Comparison of ENCODE assay signal across 8 mouse cellular contexts in genomic region chr10:80139439-80139775, GRCm38 (mm10). TPM values are rescaled to one million over a fixed set of nuclear protein-coding genes. Genes with fewer than 3 reads are reported as not detected.
DNase-seq lines count a peak whose midpoint lies in the region; ATAC-seq and TF ChIP-seq lines count a peak whose summit lies in the region.

No protein-coding gene starts in this region.

- peak overlapping the region; percentile 67 for H3K9ac ChIP-seq in heart, embryonic 15.5 days
- H3K9ac ChIP-seq in ES-Bruce4 (ENCODE audit: low read depth, poor library complexity, severe bottlenecking), result peak overlapping the region; percentile 75; the same call in 1 of the 2 replicates
- H3K9ac ChIP-seq in forebrain, embryonic 15.5 days (replicated peaks), result peak overlapping the region; percentile 83
- H3K9ac ChIP-seq in liver, postnatal 0 days (replicated peaks), result peak overlapping the region; percentile 59

- H3K27ac ChIP-seq in heart, embryonic 15.5 days, result no peak overlapping the region
- 0 out of 2 replicates have a peak overlapping the region, but pooled peaks have one; percentile 4 for H3K27ac ChIP-seq in ES-Bruce4 (ENCODE audit: insufficient read depth, low read length)
- H3K27ac ChIP-seq in forebrain, embryonic 15.5 days (replicated peaks), result peak overlapping the region; percentile 89
- no peak overlapping the region for H3K27ac ChIP-seq in liver, postnatal 0 days (ENCODE audit: low read depth)

- TF ChIP-seq POLR2A in ES-Bruce4 (IDR thresholded peaks at IDR 0.05; ENCODE audit: insufficient read depth, low read length), result no peak

- H3K4me3 ChIP-seq in heart, embryonic 15.5 days, result peak overlapping the region; percentile 66
- no peak overlapping the region for H3K4me3 ChIP-seq in ES-Bruce4 (ENCODE audit: low read depth, low read length)
- H3K4me3 ChIP-seq in forebrain, embryonic 15.5 days, result peak overlapping the region; percentile 76
- peak overlapping the region; percentile 56 for H3K4me3 ChIP-seq in liver, postnatal 0 days (ENCODE audit: low read depth, low read length)

- peaks cover 12% of the 10 kb centered on the region for H3K36me3 ChIP-seq in heart, embryonic 15.5 days
- peaks cover 11% of the 10 kb centered on the region for H3K36me3 ChIP-seq in ES-Bruce4 (ENCODE audit: control insufficient read depth, insufficient read depth, low read length, poor library complexity, severe bottlenecking)
- H3K36me3 ChIP-seq in forebrain, embryonic 15.5 days, result peaks cover 18% of the 10 kb centered on the region
- H3K36me3 ChIP-seq in liver, postnatal 0 days (replicated peaks; ENCODE audit: insufficient read depth, low read length), result peaks cover 10% of the 10 kb centered on the region

- H3K4me1 ChIP-seq in heart, embryonic 15.5 days (replicated peaks), result peaks cover 68% of the 10 kb centered on the region
- no peaks in the 10 kb centered on the region for H3K4me1 ChIP-seq in ES-Bruce4 (ENCODE audit: control insufficient read depth, insufficient read depth, low read length)
- H3K4me1 ChIP-seq in forebrain, embryonic 15.5 days, result peaks cover 61% of the 10 kb centered on the region
- peaks cover 54% of the 10 kb centered on the region for H3K4me1 ChIP-seq in liver, postnatal 0 days (ENCODE audit: insufficient read depth)

- H3K4me2 ChIP-seq in heart, embryonic 15.5 days, result peak overlapping the region; percentile 99
- H3K4me2 ChIP-seq in forebrain, embryonic 15.5 days (replicated peaks), result peak overlapping the region; percentile 89
- H3K4me2 ChIP-seq in liver, postnatal 0 days (ENCODE audit: low read depth, low read length), result peak overlapping the region; percentile 96

- TF ChIP-seq CTCF in ES-Bruce4 (IDR thresholded peaks at IDR 0.05; ENCODE audit: low read depth, low read length), result no peak
- no peak for TF ChIP-seq CTCF in liver, postnatal 0 days (IDR thresholded peaks at IDR 0.05; ENCODE audit: low read depth)

- no peak for DNase-seq in heart, adult 18-20 months
- DNase-seq in liver, postnatal 0 days, result no peak
- no peak for DNase-seq in left cerebral cortex, adult 18-20 months (ENCODE audit: low spot score in 2 of 2)
- DNase-seq in left cerebral cortex, postnatal 4 days, result no peak

- no peaks in the 10 kb centered on the region for H3K9me3 ChIP-seq in heart, embryonic 15.5 days (replicated peaks)
- H3K9me3 ChIP-seq in ES-Bruce4 (replicated peaks; ENCODE audit: control insufficient read depth, insufficient read depth, low read length, poor library complexity, severe bottlenecking), result no peaks in the 10 kb centered on the region
- no peaks in the 10 kb centered on the region for H3K9me3 ChIP-seq in forebrain, embryonic 15.5 days
- H3K9me3 ChIP-seq in liver, postnatal 0 days (ENCODE audit: low read length), result no peaks in the 10 kb centered on the region

- no peak for ATAC-seq in heart, embryonic 15.5 days (replicated peaks; ENCODE audit: insufficient number of reproducible peaks, insufficient read depth, low FRiP score, low read depth)
- ATAC-seq in forebrain, embryonic 15.5 days (replicated peaks), result no peak
- ATAC-seq in liver, postnatal 0 days, result no peak
- ATAC-seq in CD4-positive, CD25-positive, alpha-beta regulatory T cell, adult 4 months, result no peak

- TF ChIP-seq EP300 in ES-Bruce4 (IDR thresholded peaks at IDR 0.05; ENCODE audit: insufficient read depth, low read depth, low read length), result no peak
- TF ChIP-seq EP300 in liver, postnatal 0 days (IDR thresholded peaks at IDR 0.05; ENCODE audit: low read depth), result no peak

- 0% methylated on average over 9 of the region's 10 CpGs for WGBS in heart, embryonic 15.5 days
- 4% methylated on average over 10 of the region's 10 CpGs for WGBS in forebrain, embryonic 15.5 days
- WGBS in liver, postnatal 0 days (ENCODE audit: insufficient replicate concordance), result 0% methylated on average over 10 of the region's 10 CpGs

- intact Hi-C loops in left cerebral cortex, postnatal 4 days (cut with DNase I), result no loop called here

- H3K27me3 ChIP-seq in heart, embryonic 15.5 days, result peaks cover 22% of the 10 kb centered on the region
- no peaks in the 10 kb centered on the region for H3K27me3 ChIP-seq in ES-Bruce4 (ENCODE audit: control insufficient read depth, insufficient read depth, low read length, poor library complexity, severe bottlenecking)
- H3K27me3 ChIP-seq in forebrain, embryonic 15.5 days, result no peaks in the 10 kb centered on the region
- H3K27me3 ChIP-seq in liver, postnatal 0 days (ENCODE audit: insufficient read depth, low read length), result peaks cover 37% of the 10 kb centered on the region

RNA-seq across cellular contexts. Expression of gene Atp5d, which starts 1.0 kb away (rescaled TPM):
- polyA plus RNA-seq in heart, embryonic 15.5 days (2015; fragmentation: Nextera tagmentation; extraction: Ambion mirVana), result 861 and 962 TPM in 2 replicates
- 1,000 to 10,000 TPM; 1,096 to 1,108 TPM for total RNA-seq in heart, adult 18-20 months (2021)
- 242 and 255 TPM in 2 replicates for polyA plus RNA-seq in ES-Bruce4 (2011; ENCODE audit: insufficient read depth, insufficient read length, low read depth, missing spikeins)
- polyA plus RNA-seq in forebrain, embryonic 15.5 days (2015; fragmentation: Nextera tagmentation; extraction: Ambion mirVana), result 437 and 444 TPM in 2 replicates
- 537 and 576 TPM in 2 replicates for polyA plus RNA-seq in liver, postnatal 0 days (2015; fragmentation: Nextera tagmentation; extraction: Ambion mirVana)
- polyA plus RNA-seq in CD4-positive, CD25-positive, alpha-beta regulatory T cell, adult 4 months (2017; shearing (Covaris generic)), result 100 to 1,000 TPM; 303 to 370 TPM
- total RNA-seq in left cerebral cortex, adult 18-20 months (2021), result 100 to 1,000 TPM; 367 to 371 TPM
- 100 to 1,000 TPM; 247 to 270 TPM for total RNA-seq in left cerebral cortex, postnatal 4 days (2021)

RNA-seq across cellular contexts. Expression of gene Cbarp, which starts 1.2 kb away (rescaled TPM):
- polyA plus RNA-seq in heart, embryonic 15.5 days (2015; fragmentation: Nextera tagmentation; extraction: Ambion mirVana), result 1.7 and 2.9 TPM in 2 replicates
- 1 to 10 TPM; 2.7 to 3.1 TPM for total RNA-seq in heart, adult 18-20 months (2021)
- 29.8 and 33.4 TPM in 2 replicates for polyA plus RNA-seq in ES-Bruce4 (2011; ENCODE audit: insufficient read depth, insufficient read length, low read depth, missing spikeins)
- 29.7 and 39.5 TPM in 2 replicates for polyA plus RNA-seq in forebrain, embryonic 15.5 days (2015; fragmentation: Nextera tagmentation; extraction: Ambion mirVana)
- polyA plus RNA-seq in liver, postnatal 0 days (2015; fragmentation: Nextera tagmentation; extraction: Ambion mirVana), result 0.11 and 0.18 TPM in 2 replicates
- polyA plus RNA-seq in CD4-positive, CD25-positive, alpha-beta regulatory T cell, adult 4 months (2017; shearing (Covaris generic)), result 1 to 10 TPM; 1.3 to 1.4 TPM
- 100 to 1,000 TPM; 418 to 437 TPM for total RNA-seq in left cerebral cortex, adult 18-20 months (2021)
- total RNA-seq in left cerebral cortex, postnatal 4 days (2021), result 100 to 1,000 TPM; 299 to 316 TPM

RNA-seq across cellular contexts. Expression of gene Midn, which starts 8.7 kb away (rescaled TPM):
- polyA plus RNA-seq in heart, embryonic 15.5 days (2015; fragmentation: Nextera tagmentation; extraction: Ambion mirVana), result 11.6 and 16.8 TPM in 2 replicates
- total RNA-seq in heart, adult 18-20 months (2021), result 100 to 1,000 TPM; 117 to 125 TPM
- 67.4 and 73.2 TPM in 2 replicates for polyA plus RNA-seq in ES-Bruce4 (2011; ENCODE audit: insufficient read depth, insufficient read length, low read depth, missing spikeins)
- 33.0 and 34.9 TPM in 2 replicates for polyA plus RNA-seq in forebrain, embryonic 15.5 days (2015; fragmentation: Nextera tagmentation; extraction: Ambion mirVana)
- polyA plus RNA-seq in liver, postnatal 0 days (2015; fragmentation: Nextera tagmentation; extraction: Ambion mirVana), result 3.0 and 4.3 TPM in 2 replicates
- polyA plus RNA-seq in CD4-positive, CD25-positive, alpha-beta regulatory T cell, adult 4 months (2017; shearing (Covaris generic)), result 1 to 10 TPM; 4.6 to 8.2 TPM
- 100 to 1,000 TPM; 105 TPM for total RNA-seq in left cerebral cortex, adult 18-20 months (2021)
- total RNA-seq in left cerebral cortex, postnatal 4 days (2021), result 100 to 1,000 TPM; 158 to 163 TPM

RNA-seq across cellular contexts. Expression of gene Stk11, which starts 23.8 kb away (rescaled TPM):
- 10.0 and 14.2 TPM in 2 replicates for polyA plus RNA-seq in heart, embryonic 15.5 days (2015; fragmentation: Nextera tagmentation; extraction: Ambion mirVana)
- total RNA-seq in heart, adult 18-20 months (2021), result 100 to 1,000 TPM; 127 to 149 TPM
- 70.3 and 91.6 TPM in 2 replicates for polyA plus RNA-seq in ES-Bruce4 (2011; ENCODE audit: insufficient read depth, insufficient read length, low read depth, missing spikeins)
- 20.3 and 21.5 TPM in 2 replicates for polyA plus RNA-seq in forebrain, embryonic 15.5 days (2015; fragmentation: Nextera tagmentation; extraction: Ambion mirVana)
- polyA plus RNA-seq in liver, postnatal 0 days (2015; fragmentation: Nextera tagmentation; extraction: Ambion mirVana), result 9.1 and 11.2 TPM in 2 replicates
- 10 to 100 TPM; 19.2 to 30.7 TPM for polyA plus RNA-seq in CD4-positive, CD25-positive, alpha-beta regulatory T cell, adult 4 months (2017; shearing (Covaris generic))
- 100 to 1,000 TPM; 108 to 109 TPM for total RNA-seq in left cerebral cortex, adult 18-20 months (2021)
- total RNA-seq in left cerebral cortex, postnatal 4 days (2021), result 100 to 1,000 TPM; 100 to 111 TPM

RNA-seq across cellular contexts. Expression of gene Cirbp, which starts 26.4 kb away (rescaled TPM):
- polyA plus RNA-seq in heart, embryonic 15.5 days (2015; fragmentation: Nextera tagmentation; extraction: Ambion mirVana), result 86.7 and 90.2 TPM in 2 replicates
- total RNA-seq in heart, adult 18-20 months (2021), result 10 to 100 TPM; 46.3 to 54.9 TPM
- polyA plus RNA-seq in ES-Bruce4 (2011; ENCODE audit: insufficient read depth, insufficient read length, low read depth, missing spikeins), result 51.9 and 58.2 TPM in 2 replicates
- 350 and 358 TPM in 2 replicates for polyA plus RNA-seq in forebrain, embryonic 15.5 days (2015; fragmentation: Nextera tagmentation; extraction: Ambion mirVana)
- polyA plus RNA-seq in liver, postnatal 0 days (2015; fragmentation: Nextera tagmentation; extraction: Ambion mirVana), result 87.0 and 93.3 TPM in 2 replicates
- polyA plus RNA-seq in CD4-positive, CD25-positive, alpha-beta regulatory T cell, adult 4 months (2017; shearing (Covaris generic)), result 100 to 1,000 TPM; 124 to 272 TPM
- total RNA-seq in left cerebral cortex, adult 18-20 months (2021), result 10 to 100 TPM; 89.7 to 94.6 TPM
- total RNA-seq in left cerebral cortex, postnatal 4 days (2021), result 100 to 1,000 TPM; 211 to 228 TPM

Comparison
In these comparisons a context has a peak if more than half of its experiments do, and no peak if none do; other contexts are left out.
1. H3K27ac ChIP-seq: peak in ES-Bruce4 (single experiment) and forebrain, embryonic 15.5 days (single experiment); none in heart, embryonic 15.5 days (single experiment) and liver, postnatal 0 days (single experiment).
2. Peak in every context shown above with its lines, with median percentiles within 50 percentile points of each other: H3K4me2 ChIP-seq and H3K9ac ChIP-seq.